Mouse (Mus musculus) liver, postnatal 0 days (tissue): ENCODE measurements at regions not wholly inside any gene's neighbourhood (a gene's known extent, or its start where the extent isn't known, plus 50 kb on each side); places are given as distances from the start of the nearest gene placed in this dataset.

ENCODE experiments used
- CTCF ChIP-seq: sonication (generic); IDR thresholded peaks from 2 replicates; pipeline ENCODE4 v1.5.1; 2016; ENCODE audit warnings: antibody characterized with exemption, low read depth
- EP300 ChIP-seq: IDR thresholded peaks from 2 replicates; pipeline ENCODE4 v1.6.1; 2016; ENCODE audit warnings: antibody characterized with exemption, low read depth, mild to moderate bottlenecking

- no peak for TF ChIP-seq CTCF
- TF ChIP-seq EP300: no peak
Observed at GRCm38 (mm10) chr15:44915005-44915404, 4780.8 kb downstream of the 9330182O14Rik start.
